8 mouse cellular contexts compared by ENCODE assay signal in genomic region chr11:54724353-54725034, GRCm38 (mm10).
A peak's percentile ranks its signal among the peaks of the same experiment; 100 is the strongest.
DNase-seq lines count a peak whose midpoint lies in the region; ATAC-seq and TF ChIP-seq lines count a peak whose summit lies in the region.

No protein-coding gene starts in this region.

- no peaks in the 10 kb centered on the region for H3K27me3 ChIP-seq in forebrain, embryonic 12.5 days
- H3K27me3 ChIP-seq in forebrain, embryonic 11.5 days (ENCODE audit: control insufficient read depth, insufficient read depth, low read length) = no peaks in the 10 kb centered on the region
- H3K27me3 ChIP-seq in liver, adult 2 months (ENCODE audit: control insufficient read depth, insufficient read depth, low read length) = no peaks in the 10 kb centered on the region
- H3K27me3 ChIP-seq in liver, embryonic 11.5 days (replicated peaks; ENCODE audit: control insufficient read depth, insufficient read depth, low read length) = no peaks in the 10 kb centered on the region
- no peaks in the 10 kb centered on the region for H3K27me3 ChIP-seq in lung, postnatal 0 days (replicated peaks; ENCODE audit: insufficient read depth, low read length)

- H3K36me3 ChIP-seq in forebrain, embryonic 12.5 days (replicated peaks) = peaks cover 78% of the 10 kb centered on the region
- H3K36me3 ChIP-seq in forebrain, embryonic 11.5 days (ENCODE audit: control insufficient read depth, insufficient read depth, low read length) = peaks cover 4% of the 10 kb centered on the region; the same call in 1 of the 2 replicates
- H3K36me3 ChIP-seq in liver, adult 2 months (ENCODE audit: control insufficient read depth, insufficient read depth, low read length) = peaks cover 4% of the 10 kb centered on the region; the same call in 1 of the 2 replicates
- H3K36me3 ChIP-seq in liver, embryonic 11.5 days (ENCODE audit: control insufficient read depth, insufficient read depth, low read length) = peaks cover 3% of the 10 kb centered on the region; the same call in 1 of the 2 replicates
- H3K36me3 ChIP-seq in lung, postnatal 0 days (ENCODE audit: insufficient read depth, low read length) = peaks cover 11% of the 10 kb centered on the region; the same call in 1 of the 2 replicates

- no peak for DNase-seq in forebrain, embryonic 11.5 days (ENCODE audit: low spot score)
- DNase-seq in liver, adult 2 months (ENCODE audit: extremely low read depth, low read depth, low spot score) = peak; percentile 40
- DNase-seq in liver, embryonic 11.5 days (ENCODE audit: low spot score) = no peak
- peak; percentile 77 for DNase-seq in brain, embryonic 14.5 days (ENCODE audit: low read depth)
- DNase-seq in lung, postnatal 0 days (ENCODE audit: low spot score) = peak; percentile 61
- DNase-seq in ovary, adult 18-20 months (ENCODE audit: low spot score) = no peak
- no peak for DNase-seq in urinary bladder, postnatal 25 days (ENCODE audit: low spot score)

- H3K9ac ChIP-seq in forebrain, embryonic 12.5 days = no peak overlapping the region
- H3K9ac ChIP-seq in forebrain, embryonic 11.5 days (ENCODE audit: low read length) = no peak overlapping the region
- no peak overlapping the region for H3K9ac ChIP-seq in liver, adult 2 months (ENCODE audit: low read depth, low read length)
- H3K9ac ChIP-seq in liver, embryonic 11.5 days (ENCODE audit: low read depth, low read length) = no peak overlapping the region
- no peak overlapping the region for H3K9ac ChIP-seq in lung, postnatal 0 days (replicated peaks; ENCODE audit: low read depth)

- H3K9me3 ChIP-seq in forebrain, embryonic 12.5 days = no peaks in the 10 kb centered on the region
- no peaks in the 10 kb centered on the region for H3K9me3 ChIP-seq in forebrain, embryonic 11.5 days (ENCODE audit: control insufficient read depth, low read length)
- H3K9me3 ChIP-seq in liver, embryonic 11.5 days (ENCODE audit: control insufficient read depth, low read length) = no peaks in the 10 kb centered on the region
- H3K9me3 ChIP-seq in lung, postnatal 0 days (ENCODE audit: low read length) = no peaks in the 10 kb centered on the region

- no peak overlapping the region for H3K4me2 ChIP-seq in forebrain, embryonic 12.5 days
- no peak overlapping the region for H3K4me2 ChIP-seq in forebrain, embryonic 11.5 days (ENCODE audit: low read depth, low read length, severe bottlenecking)
- H3K4me2 ChIP-seq in liver, embryonic 11.5 days = no peak overlapping the region
- H3K4me2 ChIP-seq in lung, postnatal 0 days (replicated peaks; ENCODE audit: low read depth, low read length) = no peak overlapping the region

- no peak for TF ChIP-seq CTCF in liver, adult 2 months (IDR thresholded peaks at IDR 0.05; ENCODE audit: low read depth, low read length)
- TF ChIP-seq CTCF in brain, embryonic 14.5 days (IDR thresholded peaks at IDR 0.05; ENCODE audit: borderline replicate concordance, extremely low read depth, insufficient read depth, insufficient read length) = no peak
- TF ChIP-seq CTCF in lung, postnatal 0 days (IDR thresholded peaks at IDR 0.05) = no peak

- 94% methylated on average over 4 of the region's 4 CpGs for WGBS in forebrain, embryonic 12.5 days
- 92% methylated on average over 4 of the region's 4 CpGs for WGBS in forebrain, embryonic 11.5 days
- WGBS in liver, adult 2 months = 89% methylated on average over 4 of the region's 4 CpGs
- 87% methylated on average over 4 of the region's 4 CpGs for WGBS in liver, embryonic 11.5 days
- 76% methylated on average over 4 of the region's 4 CpGs for WGBS in lung, postnatal 0 days

- peaks cover 6% of the 10 kb centered on the region for H3K4me1 ChIP-seq in forebrain, embryonic 12.5 days
- no peaks in the 10 kb centered on the region for H3K4me1 ChIP-seq in forebrain, embryonic 11.5 days (replicated peaks; ENCODE audit: control insufficient read depth, insufficient read depth, low read length)
- H3K4me1 ChIP-seq in liver, adult 2 months (ENCODE audit: control insufficient read depth, insufficient read depth, low read length) = peaks cover 2% of the 10 kb centered on the region
- no peaks in the 10 kb centered on the region for H3K4me1 ChIP-seq in liver, embryonic 11.5 days (replicated peaks; ENCODE audit: control insufficient read depth, insufficient read depth, low read length)
- H3K4me1 ChIP-seq in lung, postnatal 0 days (ENCODE audit: insufficient read depth, low read depth, low read length) = no peaks in the 10 kb centered on the region

- no peak for ATAC-seq in forebrain, embryonic 12.5 days (ENCODE audit: low FRiP score)
- no peak for ATAC-seq in forebrain, embryonic 11.5 days (replicated peaks; ENCODE audit: low FRiP score)
- no peak for ATAC-seq in liver, embryonic 11.5 days (replicated peaks; ENCODE audit: low FRiP score)
- ATAC-seq in lung, postnatal 0 days = peak; percentile 36; the same call in 1 of the 2 replicates

- TF ChIP-seq POLR2A in liver, adult 2 months (IDR thresholded peaks at IDR 0.05; ENCODE audit: extremely low read depth, insufficient read depth, low read length) = no peak
- no peak for TF ChIP-seq POLR2A in brain, embryonic 14.5 days (IDR thresholded peaks at IDR 0.05; ENCODE audit: borderline replicate concordance, extremely low read depth, insufficient read depth, insufficient read length, poor library complexity, severe bottlenecking)

- no peak overlapping the region for H3K4me3 ChIP-seq in forebrain, embryonic 12.5 days (replicated peaks)
- no peak overlapping the region for H3K4me3 ChIP-seq in forebrain, embryonic 11.5 days (ENCODE audit: low read depth, low read length)
- no peak overlapping the region for H3K4me3 ChIP-seq in liver, adult 2 months (ENCODE audit: insufficient read depth, low read depth, low read length)
- H3K4me3 ChIP-seq in liver, embryonic 11.5 days (ENCODE audit: low read depth, low read length) = no peak overlapping the region
- no peak overlapping the region for H3K4me3 ChIP-seq in lung, postnatal 0 days (ENCODE audit: low read depth, low read length)

- no peaks in the 10 kb centered on the region for H3K79me2 ChIP-seq in liver, adult 2 months (ENCODE audit: control insufficient read depth, insufficient read depth, low read length)

- peak overlapping the region; percentile 59 for H3K27ac ChIP-seq in forebrain, embryonic 12.5 days
- no peak overlapping the region for H3K27ac ChIP-seq in forebrain, embryonic 11.5 days (ENCODE audit: low read depth, low read length)
- no peak overlapping the region for H3K27ac ChIP-seq in liver, adult 2 months (replicated peaks; ENCODE audit: insufficient read depth, low read depth, low read length)
- H3K27ac ChIP-seq in liver, embryonic 11.5 days (ENCODE audit: low read depth, low read length) = no peak overlapping the region
- no peak overlapping the region for H3K27ac ChIP-seq in lung, postnatal 0 days (ENCODE audit: low read length)

- no peak for TF ChIP-seq EP300 in lung, postnatal 0 days (IDR thresholded peaks at IDR 0.05)

Comparison
In these comparisons a context has a peak if more than half of its experiments do, and no peak if none do; other contexts are left out.
1. DNase-seq: peak in liver, adult 2 months (single experiment), brain, embryonic 14.5 days (single experiment) and lung, postnatal 0 days (single experiment); none in forebrain, embryonic 11.5 days (single experiment), liver, embryonic 11.5 days (single experiment), ovary, adult 18-20 months (single experiment) and urinary bladder, postnatal 25 days (single experiment).